In genomic region chr9:20878041-20878709, GRCm38 (mm10) we compare ENCODE assay signal across 8 mouse cellular contexts. TPM values are rescaled to one million over a fixed set of nuclear protein-coding genes. Genes with fewer than 3 reads are reported as not detected.
DNase-seq lines count a peak whose midpoint lies in the region; ATAC-seq and TF ChIP-seq lines count a peak whose summit lies in the region.

No protein-coding gene starts in this region.

- peak overlapping the region; percentile 62 for H3K4me2 ChIP-seq in forebrain, embryonic 13.5 days
- peak overlapping the region; percentile 91 for H3K4me2 ChIP-seq in liver, postnatal 0 days (ENCODE audit: low read depth, low read length)
- H3K4me2 ChIP-seq in neural tube, embryonic 14.5 days (ENCODE audit: low read depth, low read length) = peak overlapping the region; percentile 54

- no peaks in the 10 kb centered on the region for H3K36me3 ChIP-seq in ES-Bruce4 (ENCODE audit: control insufficient read depth, insufficient read depth, low read length, poor library complexity, severe bottlenecking)
- H3K36me3 ChIP-seq in forebrain, embryonic 13.5 days (ENCODE audit: poor library complexity, severe bottlenecking) = no peaks in the 10 kb centered on the region
- peaks cover 7% of the 10 kb centered on the region for H3K36me3 ChIP-seq in liver, postnatal 0 days (replicated peaks; ENCODE audit: insufficient read depth, low read length)
- H3K36me3 ChIP-seq in neural tube, embryonic 14.5 days (ENCODE audit: control insufficient read depth, insufficient read depth, low read length) = no peaks in the 10 kb centered on the region

- 0% methylated on average over 69 of the region's 69 CpGs for WGBS in forebrain, embryonic 13.5 days
- WGBS in large intestine, adult 2 months = under 1% methylated on average over 69 of the region's 69 CpGs
- WGBS in liver, postnatal 0 days (ENCODE audit: insufficient replicate concordance) = under 1% methylated on average over 65 of the region's 69 CpGs
- WGBS in neural tube, embryonic 14.5 days = 0% methylated on average over 69 of the region's 69 CpGs

- peak; percentile 38; the same call in 1 of the 2 replicates for TF ChIP-seq EP300 in ES-Bruce4 (IDR thresholded peaks at IDR 0.05; ENCODE audit: insufficient read depth, low read depth, low read length)
- no peak for TF ChIP-seq EP300 in liver, postnatal 0 days (IDR thresholded peaks at IDR 0.05; ENCODE audit: low read depth)

- H3K9me3 ChIP-seq in ES-Bruce4 (replicated peaks; ENCODE audit: control insufficient read depth, insufficient read depth, low read length, poor library complexity, severe bottlenecking) = peaks cover 2% of the 10 kb centered on the region
- no peaks in the 10 kb centered on the region for H3K9me3 ChIP-seq in forebrain, embryonic 13.5 days (replicated peaks)
- H3K9me3 ChIP-seq in liver, postnatal 0 days (ENCODE audit: low read length) = no peaks in the 10 kb centered on the region
- H3K9me3 ChIP-seq in neural tube, embryonic 14.5 days (ENCODE audit: control insufficient read depth, low read length) = no peaks in the 10 kb centered on the region

- peak; percentile 71 for TF ChIP-seq CTCF in ES-Bruce4 (IDR thresholded peaks at IDR 0.05; ENCODE audit: low read depth, low read length)
- peak; percentile 98 for TF ChIP-seq CTCF in liver, postnatal 0 days (IDR thresholded peaks at IDR 0.05; ENCODE audit: low read depth)

- peak; percentile 88 for TF ChIP-seq POLR2A in ES-Bruce4 (IDR thresholded peaks at IDR 0.05; ENCODE audit: insufficient read depth, low read length)

- peak; percentile 100 for DNase-seq in heart, postnatal 10 days
- peak; percentile 97 for DNase-seq in large intestine, adult 2 months (ENCODE audit: low read depth, low spot score)
- peak; percentile 99 for DNase-seq in liver, postnatal 0 days
- DNase-seq in testis, postnatal 10 days (ENCODE audit: low spot score) = peak; percentile 100

- H3K27ac ChIP-seq in ES-Bruce4 (ENCODE audit: insufficient read depth, low read length) = peak overlapping the region; percentile 52
- peak overlapping the region; percentile 91 for H3K27ac ChIP-seq in forebrain, embryonic 13.5 days
- peak overlapping the region; percentile 92 for H3K27ac ChIP-seq in liver, postnatal 0 days (ENCODE audit: low read depth)
- peak overlapping the region; percentile 92 for H3K27ac ChIP-seq in neural tube, embryonic 14.5 days (ENCODE audit: low read depth, low read length)

- peak overlapping the region; percentile 67 for H3K4me3 ChIP-seq in ES-Bruce4 (ENCODE audit: low read depth, low read length)
- H3K4me3 ChIP-seq in forebrain, embryonic 13.5 days = peak overlapping the region; percentile 39
- peak overlapping the region; percentile 53 for H3K4me3 ChIP-seq in liver, postnatal 0 days (ENCODE audit: low read depth, low read length)
- peak overlapping the region; percentile 38 for H3K4me3 ChIP-seq in neural tube, embryonic 14.5 days (ENCODE audit: low read depth, low read length)

- H3K9ac ChIP-seq in ES-Bruce4 (ENCODE audit: low read depth, poor library complexity, severe bottlenecking) = peak overlapping the region; percentile 44
- peak overlapping the region; percentile 67 for H3K9ac ChIP-seq in forebrain, embryonic 13.5 days
- H3K9ac ChIP-seq in liver, postnatal 0 days (replicated peaks) = peak overlapping the region; percentile 73
- H3K9ac ChIP-seq in neural tube, embryonic 14.5 days (replicated peaks; ENCODE audit: low read depth, low read length) = peak overlapping the region; percentile 63

- intact Hi-C loops in heart, postnatal 10 days (cut with DNase I) = no loop called here

- H3K4me1 ChIP-seq in ES-Bruce4 (ENCODE audit: control insufficient read depth, insufficient read depth, low read length) = no peaks in the 10 kb centered on the region
- H3K4me1 ChIP-seq in forebrain, embryonic 13.5 days = peaks cover 4% of the 10 kb centered on the region; the same call in 1 of the 2 replicates
- 0 out of 2 replicates have a peak, but pooled peaks cover 7% of the 10 kb centered on the region for H3K4me1 ChIP-seq in liver, postnatal 0 days (ENCODE audit: insufficient read depth)
- H3K4me1 ChIP-seq in neural tube, embryonic 14.5 days (ENCODE audit: control insufficient read depth, insufficient read depth, low read length) = no peaks in the 10 kb centered on the region; the same call in 1 of the 2 replicates

- ATAC-seq in cerebellum, adult (ENCODE audit: insufficient number of reproducible peaks, low FRiP score, low TSS enrichment) = peak; percentile 92
- ATAC-seq in forebrain, embryonic 13.5 days = peak; percentile 94
- peak; percentile 96 for ATAC-seq in liver, postnatal 0 days
- peak; percentile 93 for ATAC-seq in neural tube, embryonic 14.5 days (ENCODE audit: low read depth)

- no peaks in the 10 kb centered on the region for H3K27me3 ChIP-seq in ES-Bruce4 (ENCODE audit: control insufficient read depth, insufficient read depth, low read length, poor library complexity, severe bottlenecking)
- H3K27me3 ChIP-seq in forebrain, embryonic 13.5 days = 0 out of 2 replicates have a peak, but pooled peaks cover under 1% of the 10 kb centered on the region
- no peaks in the 10 kb centered on the region for H3K27me3 ChIP-seq in liver, postnatal 0 days (ENCODE audit: insufficient read depth, low read length)
- H3K27me3 ChIP-seq in neural tube, embryonic 14.5 days (ENCODE audit: control insufficient read depth, insufficient read depth, low read length) = no peaks in the 10 kb centered on the region

RNA-seq across cellular contexts. Expression of gene Angptl6, which starts 1.4 kb away (rescaled TPM):
- polyA plus RNA-seq in ES-Bruce4 (2011; ENCODE audit: insufficient read depth, insufficient read length, low read depth, missing spikeins) = 1.3 and 2.0 TPM in 2 replicates
- polyA plus RNA-seq in forebrain, embryonic 13.5 days (2015; fragmentation: Nextera tagmentation; extraction: Ambion mirVana) = 8.5 and 11.1 TPM in 2 replicates
- 1 to 10 TPM; 1.7 to 1.8 TPM for total RNA-seq in heart, postnatal 10 days (2021)
- 3.7 and 4.0 TPM in 2 replicates for polyA plus RNA-seq in large intestine, adult 2 months (2012; rRNA removed)
- polyA plus RNA-seq in liver, postnatal 0 days (2015; fragmentation: Nextera tagmentation; extraction: Ambion mirVana) = 16.6 TPM in 2 replicates
- polyA plus RNA-seq in neural tube, embryonic 14.5 days (2014; fragmentation: Nextera tagmentation; extraction: Ambion mirVana) = 11.1 and 14.5 TPM in 2 replicates

RNA-seq across cellular contexts. Expression of gene A230050P20Rik, which starts 9.7 kb away (rescaled TPM):
- 20.5 and 23.9 TPM in 2 replicates for polyA plus RNA-seq in ES-Bruce4 (2011; ENCODE audit: insufficient read depth, insufficient read length, low read depth, missing spikeins)
- 1.1 and 1.2 TPM in 2 replicates for polyA plus RNA-seq in forebrain, embryonic 13.5 days (2015; fragmentation: Nextera tagmentation; extraction: Ambion mirVana)
- 1 to 10 TPM; 6.5 to 7.2 TPM for total RNA-seq in heart, postnatal 10 days (2021)
- polyA plus RNA-seq in large intestine, adult 2 months (2012; rRNA removed) = 17.5 and 28.1 TPM in 2 replicates
- polyA plus RNA-seq in liver, postnatal 0 days (2015; fragmentation: Nextera tagmentation; extraction: Ambion mirVana) = 3.5 and 5.4 TPM in 2 replicates
- polyA plus RNA-seq in neural tube, embryonic 14.5 days (2014; fragmentation: Nextera tagmentation; extraction: Ambion mirVana) = 4.3 and 7.2 TPM in 2 replicates

RNA-seq across cellular contexts. Expression of gene Ppan, which starts 9.8 kb away (rescaled TPM):
- 76.9 and 81.2 TPM in 2 replicates for polyA plus RNA-seq in ES-Bruce4 (2011; ENCODE audit: insufficient read depth, insufficient read length, low read depth, missing spikeins)
- polyA plus RNA-seq in forebrain, embryonic 13.5 days (2015; fragmentation: Nextera tagmentation; extraction: Ambion mirVana) = 57.7 and 65.2 TPM in 2 replicates
- total RNA-seq in heart, postnatal 10 days (2021) = 10 to 100 TPM; 13.2 to 13.9 TPM
- 49.0 and 60.7 TPM in 2 replicates for polyA plus RNA-seq in large intestine, adult 2 months (2012; rRNA removed)
- 32.4 and 32.5 TPM in 2 replicates for polyA plus RNA-seq in liver, postnatal 0 days (2015; fragmentation: Nextera tagmentation; extraction: Ambion mirVana)
- polyA plus RNA-seq in neural tube, embryonic 14.5 days (2014; fragmentation: Nextera tagmentation; extraction: Ambion mirVana) = 41.7 and 49.0 TPM in 2 replicates

RNA-seq across cellular contexts. Expression of gene Eif3g, which starts 20.2 kb away (rescaled TPM):
- 206 and 216 TPM in 2 replicates for polyA plus RNA-seq in ES-Bruce4 (2011; ENCODE audit: insufficient read depth, insufficient read length, low read depth, missing spikeins)
- polyA plus RNA-seq in forebrain, embryonic 13.5 days (2015; fragmentation: Nextera tagmentation; extraction: Ambion mirVana) = 327 and 332 TPM in 2 replicates
- 100 to 1,000 TPM; 109 to 113 TPM for total RNA-seq in heart, postnatal 10 days (2021)
- polyA plus RNA-seq in large intestine, adult 2 months (2012; rRNA removed) = 113 and 117 TPM in 2 replicates
- polyA plus RNA-seq in liver, postnatal 0 days (2015; fragmentation: Nextera tagmentation; extraction: Ambion mirVana) = 128 and 129 TPM in 2 replicates
- polyA plus RNA-seq in neural tube, embryonic 14.5 days (2014; fragmentation: Nextera tagmentation; extraction: Ambion mirVana) = 226 and 228 TPM in 2 replicates

RNA-seq across cellular contexts. Expression of gene Rdh8, which starts 59.9 kb away (rescaled TPM):
- not detected in 2 replicates for polyA plus RNA-seq in ES-Bruce4 (2011; ENCODE audit: insufficient read depth, insufficient read length, low read depth, missing spikeins)
- not detected in 2 replicates for polyA plus RNA-seq in forebrain, embryonic 13.5 days (2015; fragmentation: Nextera tagmentation; extraction: Ambion mirVana)
- not detected for total RNA-seq in heart, postnatal 10 days (2021)
- polyA plus RNA-seq in large intestine, adult 2 months (2012; rRNA removed) = not detected in 2 replicates
- not detected in 2 replicates for polyA plus RNA-seq in liver, postnatal 0 days (2015; fragmentation: Nextera tagmentation; extraction: Ambion mirVana)
- polyA plus RNA-seq in neural tube, embryonic 14.5 days (2014; fragmentation: Nextera tagmentation; extraction: Ambion mirVana) = not detected in 2 replicates

Comparison
In these comparisons a context has a peak if more than half of its experiments do, and no peak if none do; other contexts are left out.
1. Peak in every context shown above with its lines: DNase-seq, ATAC-seq, H3K4me3 ChIP-seq and H3K27ac ChIP-seq.